Mouse (Mus musculus): Measurements from ENCODE around the gene Ugt1a5. TPM values are rescaled to one million over a fixed set of nuclear protein-coding genes. Genes with fewer than 3 reads are reported as not detected.
A peak's percentile ranks its signal among the peaks of the same experiment; 100 is the strongest.

Gene Ugt1a5
- polyA plus RNA-seq, 1 experiment from 2014 or later = not detected

GRCm38 (mm10) chr1:88253540-88253939 is 87.7 kb downstream of the Ugt1a5 start:
- no peak for ATAC-seq
- Histone ChIP-seq H3K36me3 (no peaks in the 10 kb centered on the region), H3K9ac (replicated peaks) (no peak overlapping the region), H3K27me3 (no peaks in the 10 kb centered on the region), H3K4me3 (replicated peaks) (no peak overlapping the region), H3K9me3 (peaks cover 96% of the 10 kb centered on the region), H3K4me1 (replicated peaks) (no peaks in the 10 kb centered on the region), H3K27ac (no peak overlapping the region), H3K4me2 (replicated peaks) (no peak overlapping the region)
- WGBS = 73% methylated on average over 6 of the region's 6 CpGs

- Histone ChIP-seq H3K36me3 (peaks cover 9% of the 10 kb centered on the region), H3K27ac (no peak overlapping the region), H3K4me3 (replicated peaks) (no peak overlapping the region), H3K27me3 (no peaks in the 10 kb centered on the region), H3K4me2 (replicated peaks) (no peak overlapping the region), H3K9ac (replicated peaks) (no peak overlapping the region), H3K9me3 (peaks cover 87% of the 10 kb centered on the region), H3K4me1 (replicated peaks) (no peaks in the 10 kb centered on the region)
- ATAC-seq = 0 out of 2 replicates have a peak, but pooled peaks have one; percentile 1
- 88% methylated on average over 12 of the region's 12 CpGs for WGBS
Observed at GRCm38 (mm10) chr1:88254793-88255465, 89.1 kb downstream of the Ugt1a5 start.

- Histone ChIP-seq H3K36me3 (peaks cover 15% of the 10 kb centered on the region), H3K4me1 (replicated peaks) (no peaks in the 10 kb centered on the region), H3K4me3 (replicated peaks) (no peak overlapping the region), H3K27me3 (no peaks in the 10 kb centered on the region), H3K27ac (no peak overlapping the region), H3K9me3 (peaks cover 82% of the 10 kb centered on the region), H3K4me2 (replicated peaks) (no peak overlapping the region), H3K9ac (replicated peaks) (no peak overlapping the region)
- ATAC-seq = 0 out of 2 replicates have a peak, but pooled peaks have one; percentile 0
- 52% methylated on average over 2 of the region's 2 CpGs for WGBS
Observed at GRCm38 (mm10) chr1:88255466-88255857, 89.7 kb downstream of the Ugt1a5 start.

GRCm38 (mm10) chr1:88255989-88256754 is 90.4 kb downstream of the Ugt1a5 start:
- H3K9ac ChIP-seq (replicated peaks) = no peak overlapping the region
- no peak overlapping the region for H3K27ac ChIP-seq
- 0 out of 2 replicates have a peak, but pooled peaks have one; percentile 0 for ATAC-seq
- no peak overlapping the region for H3K4me3 ChIP-seq (replicated peaks)
- H3K9me3 ChIP-seq = peaks cover 75% of the 10 kb centered on the region
- H3K4me1 ChIP-seq (replicated peaks) = no peaks in the 10 kb centered on the region
- no peak overlapping the region for H3K4me2 ChIP-seq (replicated peaks)
- no peaks in the 10 kb centered on the region for H3K27me3 ChIP-seq
- WGBS = 82% methylated on average over 13 of the region's 13 CpGs
- peaks cover 22% of the 10 kb centered on the region for H3K36me3 ChIP-seq

- Histone ChIP-seq H3K4me2 (replicated peaks) (no peak overlapping the region), H3K27me3 (no peaks in the 10 kb centered on the region), H3K27ac (no peak overlapping the region), H3K9ac (replicated peaks) (no peak overlapping the region), H3K4me3 (replicated peaks) (no peak overlapping the region), H3K4me1 (replicated peaks) (no peaks in the 10 kb centered on the region), H3K9me3 (peaks cover 69% of the 10 kb centered on the region), H3K36me3 (peaks cover 31% of the 10 kb centered on the region)
- ATAC-seq = no peak
- 79% methylated on average over 10 of the region's 10 CpGs for WGBS
Observed at GRCm38 (mm10) chr1:88256886-88257663, 91.3 kb downstream of the Ugt1a5 start.

GRCm38 (mm10) chr1:88257681-88258080 is 91.9 kb downstream of the Ugt1a5 start:
- no peak overlapping the region for H3K27ac ChIP-seq
- H3K4me2 ChIP-seq (replicated peaks) = no peak overlapping the region
- H3K36me3 ChIP-seq = peaks cover 37% of the 10 kb centered on the region
- no peaks in the 10 kb centered on the region for H3K4me1 ChIP-seq (replicated peaks)
- no peaks in the 10 kb centered on the region for H3K27me3 ChIP-seq
- H3K9ac ChIP-seq (replicated peaks) = no peak overlapping the region
- 79% methylated on average over 6 of the region's 6 CpGs for WGBS
- peaks cover 63% of the 10 kb centered on the region for H3K9me3 ChIP-seq
- ATAC-seq = no peak
- no peak overlapping the region for H3K4me3 ChIP-seq (replicated peaks)

GRCm38 (mm10) chr1:88258361-88258760 is 92.5 kb downstream of the Ugt1a5 start:
- Histone ChIP-seq H3K9ac (replicated peaks) (no peak overlapping the region), H3K27ac (no peak overlapping the region), H3K27me3 (no peaks in the 10 kb centered on the region), H3K4me1 (replicated peaks) (no peaks in the 10 kb centered on the region), H3K4me3 (replicated peaks) (no peak overlapping the region), H3K4me2 (replicated peaks) (no peak overlapping the region), H3K36me3 (peaks cover 44% of the 10 kb centered on the region), H3K9me3 (peaks cover 56% of the 10 kb centered on the region)
- WGBS = 73% methylated on average over 6 of the region's 6 CpGs
- ATAC-seq = no peak

GRCm38 (mm10) chr1:88258881-88259642 is 93.2 kb downstream of the Ugt1a5 start:
- peaks cover 51% of the 10 kb centered on the region for H3K36me3 ChIP-seq
- ATAC-seq = no peak
- H3K9ac ChIP-seq (replicated peaks) = no peak overlapping the region
- no peak overlapping the region for H3K4me3 ChIP-seq (replicated peaks)
- 79% methylated on average over 8 of the region's 8 CpGs for whole genome bisulfite sequencing
- H3K4me2 ChIP-seq (replicated peaks) = no peak overlapping the region
- no peak overlapping the region; the same call in 1 of the 2 replicates for H3K27ac ChIP-seq
- H3K27me3 ChIP-seq = no peaks in the 10 kb centered on the region
- H3K4me1 ChIP-seq (replicated peaks) = no peaks in the 10 kb centered on the region
- H3K9me3 ChIP-seq = peaks cover 49% of the 10 kb centered on the region

GRCm38 (mm10) chr1:88259643-88260024 is 93.8 kb downstream of the Ugt1a5 start:
- H3K27me3 ChIP-seq = no peaks in the 10 kb centered on the region
- peaks cover 43% of the 10 kb centered on the region for H3K9me3 ChIP-seq
- 78% methylated on average over 4 of the region's 4 CpGs for WGBS
- H3K4me1 ChIP-seq (replicated peaks) = no peaks in the 10 kb centered on the region
- ATAC-seq = peak; percentile 5
- H3K36me3 ChIP-seq = peaks cover 56% of the 10 kb centered on the region
- H3K4me2 ChIP-seq (replicated peaks) = no peak overlapping the region
- no peak overlapping the region for H3K9ac ChIP-seq (replicated peaks)
- no peak overlapping the region for H3K4me3 ChIP-seq (replicated peaks)
- no peak overlapping the region for H3K27ac ChIP-seq

- Histone ChIP-seq H3K9ac (replicated peaks) (no peak overlapping the region), H3K36me3 (peaks cover 61% of the 10 kb centered on the region), H3K4me2 (replicated peaks) (no peak overlapping the region), H3K4me3 (replicated peaks) (no peak overlapping the region), H3K27ac (no peak overlapping the region), H3K9me3 (peaks cover 39% of the 10 kb centered on the region), H3K4me1 (replicated peaks) (no peaks in the 10 kb centered on the region), H3K27me3 (no peaks in the 10 kb centered on the region)
- ATAC-seq = peak; percentile 22
- WGBS = 84% methylated on average over 6 of the region's 6 CpGs
Observed at GRCm38 (mm10) chr1:88260114-88260513, 94.3 kb downstream of the Ugt1a5 start.

GRCm38 (mm10) chr1:88260604-88261377 is 95.0 kb downstream of the Ugt1a5 start:
- no peak overlapping the region for H3K27ac ChIP-seq

More at GRCm38 (mm10) chr1:88260604-88261377, 95.0 kb downstream of the Ugt1a5 start:
- H3K9ac ChIP-seq (replicated peaks) = no peak overlapping the region
- ATAC-seq = no peak
- peaks cover 68% of the 10 kb centered on the region for H3K36me3 ChIP-seq
- WGBS = 86% methylated on average over 10 of the region's 10 CpGs
- H3K4me1 ChIP-seq (replicated peaks) = no peaks in the 10 kb centered on the region
- no peak overlapping the region for H3K4me3 ChIP-seq (replicated peaks)
- peaks cover 32% of the 10 kb centered on the region for H3K9me3 ChIP-seq
- no peaks in the 10 kb centered on the region for H3K27me3 ChIP-seq
- no peak overlapping the region for H3K4me2 ChIP-seq (replicated peaks)

All from midbrain, embryonic 13.5 days (tissue).